Mouse (Mus musculus) forebrain, embryonic 15.5 days (tissue): ENCODE measurements at regions not wholly inside any gene's neighbourhood (a gene's known extent, or its start where the extent isn't known, plus 50 kb on each side); places are given as distances from the start of the nearest gene placed in this dataset.
A peak's percentile ranks its signal among the peaks of the same experiment; 100 is the strongest.

Experiments used
- ATAC-seq: fragments of 200-750 bp; cut with Nextera tagmentation; replicated peaks from 2 replicates; pipeline ENCODE4 v1.8.0; 2017; ENCODE audit warnings: mild to moderate bottlenecking, moderate TSS enrichment, moderate library complexity
- H3K27ac ChIP-seq: fragments of 300-500 bp; sonication (generic); replicated peaks from 2 replicates; pipeline ENCODE4 v1.5.1; 2015; ENCODE audit warnings: mild to moderate bottlenecking, inconsistent platforms
- H3K27me3 ChIP-seq: fragments of 300-500 bp; sonication (generic); 2 replicates; pipeline ENCODE4 v1.6.1; 2015; ENCODE audit warnings: inconsistent platforms
- H3K36me3 ChIP-seq: fragments of 300-500 bp; sonication (generic); 2 replicates; pipeline ENCODE4 v1.6.1; 2015; ENCODE audit warnings: mild to moderate bottlenecking, inconsistent platforms
- H3K4me1 ChIP-seq: fragments of 300-500 bp; sonication (generic); 2 replicates; pipeline ENCODE4 v1.6.1; 2015; ENCODE audit warnings: inconsistent platforms
- H3K4me2 ChIP-seq: fragments of 300-500 bp; sonication (generic); replicated peaks from 2 replicates; pipeline ENCODE4 v1.6.1; 2015; ENCODE audit warnings: mild to moderate bottlenecking, inconsistent platforms
- H3K4me3 ChIP-seq: fragments of 300-500 bp; sonication (generic); 2 replicates; pipeline ENCODE4 v1.5.1; 2015; ENCODE audit warnings: mild to moderate bottlenecking, inconsistent platforms
- H3K9ac ChIP-seq: fragments of 300-500 bp; sonication (generic); replicated peaks from 2 replicates; pipeline ENCODE4 v1.6.1; 2015; ENCODE audit warnings: mild to moderate bottlenecking, inconsistent platforms
- H3K9me3 ChIP-seq: fragments of 300-500 bp; sonication (generic); 2 replicates; pipeline ENCODE4 v1.6.1; 2016; ENCODE audit warnings: inconsistent platforms
- WGBS: fragments of 180-500 bp; shearing (Covaris S2); methylation state at CpG from one replicate; pipeline ENCODE4 v1.1.7; 2015; ENCODE audit warnings: mixed read lengths; 5-methylcytosine and 5-hydroxymethylcytosine counted together

DNA sequence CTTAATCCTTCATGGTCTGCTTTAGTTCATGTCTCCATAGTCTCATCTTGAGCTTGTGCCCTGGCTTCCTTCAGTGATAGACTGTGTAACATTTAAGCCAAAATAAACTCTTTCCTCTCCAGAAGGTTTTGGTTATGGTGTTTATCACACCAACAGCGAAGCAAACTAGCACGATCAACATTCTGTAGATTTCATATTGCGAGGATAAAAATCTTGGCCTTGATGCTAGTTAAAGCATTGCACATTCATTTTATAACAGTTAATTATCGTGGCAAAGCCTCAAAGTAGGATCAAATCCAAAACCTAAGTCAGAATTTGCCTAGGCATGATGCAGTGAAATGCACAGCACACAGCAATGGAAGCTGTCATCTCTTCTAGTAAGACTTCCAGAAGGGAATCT is 1123.7 kb downstream of the Rapgef2 start:
- Histone ChIP-seq H3K27ac (no peak overlapping the region), H3K4me3 (no peak overlapping the region), H3K9ac (no peak overlapping the region), H3K36me3 (no peaks in the 10 kb centered on the region), H3K4me2 (no peak overlapping the region), H3K9me3 (no peaks in the 10 kb centered on the region), H3K27me3 (no peaks in the 10 kb centered on the region), H3K4me1 (no peaks in the 10 kb centered on the region)
- 73% methylated on average over 4 of the region's 4 CpGs for WGBS
- peak; percentile 79; the same call in 1 of the 2 replicates for ATAC-seq

DNA sequence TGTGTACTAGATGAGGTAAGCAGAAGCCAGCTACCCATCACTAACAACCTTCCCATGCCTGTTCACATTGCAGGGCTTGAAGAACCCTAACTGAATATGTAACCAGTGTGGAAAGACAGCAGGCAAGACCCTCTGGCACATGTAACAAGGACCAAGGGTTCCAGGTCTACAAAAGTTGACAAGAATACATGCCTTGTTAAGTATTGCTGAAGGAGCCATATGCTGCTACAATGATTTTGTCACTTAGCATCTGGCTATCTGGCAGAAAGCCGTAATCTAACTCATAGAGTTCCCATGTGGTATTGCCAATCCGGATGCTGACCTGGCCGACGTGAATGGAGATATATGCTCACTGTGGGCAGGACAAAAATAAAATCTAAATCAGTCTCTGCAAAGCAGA is 1127.9 kb downstream of the Rapgef2 start:
- ATAC-seq: peak; percentile 54; the same call in 1 of the 2 replicates
- H3K9me3 ChIP-seq: no peaks in the 10 kb centered on the region
- H3K4me1 ChIP-seq: no peaks in the 10 kb centered on the region
- no peaks in the 10 kb centered on the region for H3K36me3 ChIP-seq
- H3K9ac ChIP-seq: no peak overlapping the region
- 76% methylated on average over 4 of the region's 4 CpGs for WGBS
- no peak overlapping the region for H3K27ac ChIP-seq
- no peaks in the 10 kb centered on the region for H3K27me3 ChIP-seq
- no peak overlapping the region for H3K4me3 ChIP-seq
- no peak overlapping the region for H3K4me2 ChIP-seq
